Mouse (Mus musculus): ENCODE measurements at regions not wholly inside any gene's neighbourhood (a gene's known extent, or its start where the extent isn't known, plus 50 kb on each side); places are given as distances from the start of the nearest gene placed in this dataset.

GRCm38 (mm10) chr5:45196159-45196558 lies 253.9 kb downstream of the Qdpr start:
- Histone ChIP-seq H3K9me3 (replicated peaks; ENCODE audit: control insufficient read depth, low read length) (no peaks in the 10 kb centered on the region), H3K27me3 (ENCODE audit: control insufficient read depth, insufficient read depth, low read depth, low read length) (no peaks in the 10 kb centered on the region), H3K36me3 (ENCODE audit: control insufficient read depth, insufficient read depth) (no peaks in the 10 kb centered on the region), H3K4me1 (ENCODE audit: control insufficient read depth, low read depth, low read length) (no peaks in the 10 kb centered on the region), H3K4me2 (ENCODE audit: low read depth, low read length) (no peak overlapping the region), H3K27ac (ENCODE audit: low read length) (no peak overlapping the region), H3K4me3 (ENCODE audit: low read depth, low read length) (no peak overlapping the region), H3K9ac (ENCODE audit: low read depth, low read length) (no peak overlapping the region)
- 36% methylated on average over 3 of the region's 3 CpGs for WGBS (ENCODE audit: insufficient replicate concordance)
- ATAC-seq (ENCODE audit: low read depth) = no peak

GRCm38 (mm10) chr5:45192287-45192686 lies 257.7 kb downstream of the Qdpr start:
- Histone ChIP-seq H3K4me3 (ENCODE audit: low read depth, low read length) (no peak overlapping the region), H3K4me1 (ENCODE audit: control insufficient read depth, low read depth, low read length) (no peaks in the 10 kb centered on the region), H3K36me3 (ENCODE audit: control insufficient read depth, insufficient read depth) (no peaks in the 10 kb centered on the region), H3K9ac (ENCODE audit: low read depth, low read length) (no peak overlapping the region), H3K27ac (ENCODE audit: low read length) (no peak overlapping the region), H3K27me3 (ENCODE audit: control insufficient read depth, insufficient read depth, low read depth, low read length) (no peaks in the 10 kb centered on the region), H3K4me2 (ENCODE audit: low read depth, low read length) (no peak overlapping the region), H3K9me3 (replicated peaks; ENCODE audit: control insufficient read depth, low read length) (no peaks in the 10 kb centered on the region)
- ATAC-seq (ENCODE audit: low read depth) = no peak

GRCm38 (mm10) chr5:45173035-45173755 lies 276.8 kb downstream of the Qdpr start:
- no peaks in the 10 kb centered on the region for H3K27me3 ChIP-seq (ENCODE audit: control insufficient read depth, insufficient read depth, low read depth, low read length)
- H3K36me3 ChIP-seq (ENCODE audit: control insufficient read depth, insufficient read depth) = no peaks in the 10 kb centered on the region
- ATAC-seq (ENCODE audit: low read depth) = no peak
- no peak overlapping the region for H3K27ac ChIP-seq (ENCODE audit: low read length)
- H3K4me3 ChIP-seq (ENCODE audit: low read depth, low read length) = no peak overlapping the region
- H3K4me1 ChIP-seq (ENCODE audit: control insufficient read depth, low read depth, low read length) = no peaks in the 10 kb centered on the region
- H3K9me3 ChIP-seq (replicated peaks; ENCODE audit: control insufficient read depth, low read length) = no peaks in the 10 kb centered on the region
- no peak overlapping the region for H3K4me2 ChIP-seq (ENCODE audit: low read depth, low read length)
- no peak overlapping the region for H3K9ac ChIP-seq (ENCODE audit: low read depth, low read length)
- WGBS (ENCODE audit: insufficient replicate concordance) = 69% methylated on average over 8 of the region's 8 CpGs

- no peaks in the 10 kb centered on the region for H3K27me3 ChIP-seq (ENCODE audit: control insufficient read depth, insufficient read depth, low read depth, low read length)
- H3K9me3 ChIP-seq (replicated peaks; ENCODE audit: control insufficient read depth, low read length) = no peaks in the 10 kb centered on the region
- no peak overlapping the region for H3K4me2 ChIP-seq (ENCODE audit: low read depth, low read length)
- H3K27ac ChIP-seq (ENCODE audit: low read length) = no peak overlapping the region
- H3K4me3 ChIP-seq (ENCODE audit: low read depth, low read length) = no peak overlapping the region
- H3K36me3 ChIP-seq (ENCODE audit: control insufficient read depth, insufficient read depth) = no peaks in the 10 kb centered on the region
- WGBS (ENCODE audit: insufficient replicate concordance) = 59% methylated on average over 4 of the region's 4 CpGs
- no peak overlapping the region for H3K9ac ChIP-seq (ENCODE audit: low read depth, low read length)
- H3K4me1 ChIP-seq (ENCODE audit: control insufficient read depth, low read depth, low read length) = no peaks in the 10 kb centered on the region
- ATAC-seq (ENCODE audit: low read depth) = no peak
Observed at GRCm38 (mm10) chr5:45159194-45159593, 290.8 kb downstream of the Qdpr start.

- no peak overlapping the region for H3K27ac ChIP-seq (ENCODE audit: low read length)
- WGBS (ENCODE audit: insufficient replicate concordance) = 28% methylated on average over 2 of the region's 2 CpGs
Observed at GRCm38 (mm10) chr5:45154936-45155335, 295.1 kb downstream of the Qdpr start.

GRCm38 (mm10) chr5:45144186-45144585 lies 305.9 kb downstream of the Qdpr start:
- ATAC-seq (ENCODE audit: low read depth) = no peak
- 71% methylated on average over 4 of the region's 4 CpGs for WGBS (ENCODE audit: insufficient replicate concordance)
- no peak overlapping the region for H3K4me2 ChIP-seq (ENCODE audit: low read depth, low read length)

More at GRCm38 (mm10) chr5:45154936-45155335, 295.1 kb downstream of the Qdpr start:
- no peaks in the 10 kb centered on the region for H3K27me3 ChIP-seq (ENCODE audit: control insufficient read depth, insufficient read depth, low read depth, low read length)
- H3K4me3 ChIP-seq (ENCODE audit: low read depth, low read length) = no peak overlapping the region
- ATAC-seq (ENCODE audit: low read depth) = no peak
- no peak overlapping the region for H3K4me2 ChIP-seq (ENCODE audit: low read depth, low read length)
- H3K9ac ChIP-seq (ENCODE audit: low read depth, low read length) = no peak overlapping the region
- H3K36me3 ChIP-seq (ENCODE audit: control insufficient read depth, insufficient read depth) = no peaks in the 10 kb centered on the region
- no peaks in the 10 kb centered on the region for H3K4me1 ChIP-seq (ENCODE audit: control insufficient read depth, low read depth, low read length)
- H3K9me3 ChIP-seq (replicated peaks; ENCODE audit: control insufficient read depth, low read length) = no peaks in the 10 kb centered on the region

GRCm38 (mm10) chr5:45137198-45137973 lies 312.6 kb downstream of the Qdpr start:
- Histone ChIP-seq H3K4me2 (ENCODE audit: low read depth, low read length) (no peak overlapping the region), H3K27me3 (ENCODE audit: control insufficient read depth, insufficient read depth, low read depth, low read length) (no peaks in the 10 kb centered on the region), H3K9me3 (replicated peaks; ENCODE audit: control insufficient read depth, low read length) (no peaks in the 10 kb centered on the region), H3K4me1 (ENCODE audit: control insufficient read depth, low read depth, low read length) (no peaks in the 10 kb centered on the region), H3K4me3 (ENCODE audit: low read depth, low read length) (no peak overlapping the region), H3K9ac (ENCODE audit: low read depth, low read length) (no peak overlapping the region), H3K36me3 (ENCODE audit: control insufficient read depth, insufficient read depth) (no peaks in the 10 kb centered on the region), H3K27ac (ENCODE audit: low read length) (no peak overlapping the region)
- WGBS (ENCODE audit: insufficient replicate concordance) = 46% methylated on average over 10 of the region's 10 CpGs
- no peak for ATAC-seq (ENCODE audit: low read depth)

More at GRCm38 (mm10) chr5:45144186-45144585, 305.9 kb downstream of the Qdpr start:
- Histone ChIP-seq H3K4me1 (ENCODE audit: control insufficient read depth, low read depth, low read length) (no peaks in the 10 kb centered on the region), H3K9ac (ENCODE audit: low read depth, low read length) (no peak overlapping the region), H3K36me3 (ENCODE audit: control insufficient read depth, insufficient read depth) (no peaks in the 10 kb centered on the region), H3K9me3 (replicated peaks; ENCODE audit: control insufficient read depth, low read length) (no peaks in the 10 kb centered on the region), H3K27me3 (ENCODE audit: control insufficient read depth, insufficient read depth, low read depth, low read length) (no peaks in the 10 kb centered on the region), H3K27ac (ENCODE audit: low read length) (no peak overlapping the region), H3K4me3 (ENCODE audit: low read depth, low read length) (no peak overlapping the region)

GRCm38 (mm10) chr5:45136696-45137095 lies 313.3 kb downstream of the Qdpr start:
- Histone ChIP-seq H3K27me3 (ENCODE audit: control insufficient read depth, insufficient read depth, low read depth, low read length) (no peaks in the 10 kb centered on the region), H3K27ac (ENCODE audit: low read length) (no peak overlapping the region), H3K36me3 (ENCODE audit: control insufficient read depth, insufficient read depth) (no peaks in the 10 kb centered on the region), H3K4me1 (ENCODE audit: control insufficient read depth, low read depth, low read length) (no peaks in the 10 kb centered on the region), H3K9me3 (replicated peaks; ENCODE audit: control insufficient read depth, low read length) (no peaks in the 10 kb centered on the region), H3K9ac (ENCODE audit: low read depth, low read length) (no peak overlapping the region), H3K4me3 (ENCODE audit: low read depth, low read length) (no peak overlapping the region), H3K4me2 (ENCODE audit: low read depth, low read length) (no peak overlapping the region)
- WGBS (ENCODE audit: insufficient replicate concordance) = 36% methylated on average over 3 of the region's 3 CpGs
- no peak for ATAC-seq (ENCODE audit: low read depth)

GRCm38 (mm10) chr5:45127971-45128370 lies 322.1 kb downstream of the Qdpr start:
- Histone ChIP-seq H3K9me3 (replicated peaks; ENCODE audit: control insufficient read depth, low read length) (no peaks in the 10 kb centered on the region), H3K27me3 (ENCODE audit: control insufficient read depth, insufficient read depth, low read depth, low read length) (no peaks in the 10 kb centered on the region), H3K27ac (ENCODE audit: low read length) (no peak overlapping the region), H3K4me3 (ENCODE audit: low read depth, low read length) (no peak overlapping the region), H3K36me3 (ENCODE audit: control insufficient read depth, insufficient read depth) (no peaks in the 10 kb centered on the region), H3K4me1 (ENCODE audit: control insufficient read depth, low read depth, low read length) (no peaks in the 10 kb centered on the region), H3K4me2 (ENCODE audit: low read depth, low read length) (no peak overlapping the region), H3K9ac (ENCODE audit: low read depth, low read length) (no peak overlapping the region)
- 58% methylated on average over 8 of the region's 8 CpGs for WGBS (ENCODE audit: insufficient replicate concordance)
- no peak for ATAC-seq (ENCODE audit: low read depth)

All from liver, embryonic 16.5 days (tissue).